Mouse (Mus musculus): ENCODE results near the gene Pga5. TPM values are rescaled to one million over a fixed set of nuclear protein-coding genes. Genes with fewer than 3 reads are reported as not detected.
A peak's percentile ranks its signal among the peaks of the same experiment; 100 is the strongest.

The Pga5 gene
- polyA plus RNA-seq, 1 experiment from 2014 or later = not detected

- Histone ChIP-seq H3K4me1 (peaks cover 18% of the 10 kb centered on the region), H3K9ac (no peak overlapping the region), H3K4me2 (no peak overlapping the region), H3K36me3 (replicated peaks) (no peaks in the 10 kb centered on the region), H3K9me3 (no peaks in the 10 kb centered on the region), H3K4me3 (no peak overlapping the region), H3K27ac (no peak overlapping the region), H3K27me3 (replicated peaks) (no peaks in the 10 kb centered on the region; the same call in 1 of the 2 replicates)
- WGBS = 93% methylated on average over 9 of the region's 9 CpGs
- no peak for ATAC-seq (replicated peaks)
Measured at GRCm38 (mm10) chr19:10685081-10685480, 7.2 kb upstream of the Pga5 start.

GRCm38 (mm10) chr19:10681571-10681970 is 3.7 kb upstream of the Pga5 start:
- H3K4me1 ChIP-seq = no peaks in the 10 kb centered on the region
- H3K27ac ChIP-seq = no peak overlapping the region
- no peak overlapping the region for H3K4me3 ChIP-seq
- no peaks in the 10 kb centered on the region for H3K9me3 ChIP-seq
- WGBS = 62% methylated on average over 4 of the region's 4 CpGs
- no peak for ATAC-seq (replicated peaks)
- no peaks in the 10 kb centered on the region for H3K36me3 ChIP-seq (replicated peaks)
- H3K27me3 ChIP-seq (replicated peaks) = no peaks in the 10 kb centered on the region; the same call in 1 of the 2 replicates
- H3K9ac ChIP-seq = no peak overlapping the region
- no peak overlapping the region for H3K4me2 ChIP-seq

GRCm38 (mm10) chr19:10678772-10679067 is 849 bp upstream of the Pga5 start:
- WGBS = 67% methylated on average over 1 of the region's 1 CpGs
- H3K9me3 ChIP-seq = no peaks in the 10 kb centered on the region
- H3K4me1 ChIP-seq = no peaks in the 10 kb centered on the region
- peak; percentile 44; the same call in 1 of the 2 replicates for ATAC-seq (replicated peaks)
- no peaks in the 10 kb centered on the region for H3K36me3 ChIP-seq (replicated peaks)
- H3K27ac ChIP-seq = 0 out of 2 replicates have a peak overlapping the region, but pooled peaks have one; percentile 20
- no peak overlapping the region for H3K4me3 ChIP-seq
- H3K27me3 ChIP-seq (replicated peaks) = no peaks in the 10 kb centered on the region; the same call in 1 of the 2 replicates
- H3K4me2 ChIP-seq = no peak overlapping the region
- no peak overlapping the region for H3K9ac ChIP-seq

DNA sequence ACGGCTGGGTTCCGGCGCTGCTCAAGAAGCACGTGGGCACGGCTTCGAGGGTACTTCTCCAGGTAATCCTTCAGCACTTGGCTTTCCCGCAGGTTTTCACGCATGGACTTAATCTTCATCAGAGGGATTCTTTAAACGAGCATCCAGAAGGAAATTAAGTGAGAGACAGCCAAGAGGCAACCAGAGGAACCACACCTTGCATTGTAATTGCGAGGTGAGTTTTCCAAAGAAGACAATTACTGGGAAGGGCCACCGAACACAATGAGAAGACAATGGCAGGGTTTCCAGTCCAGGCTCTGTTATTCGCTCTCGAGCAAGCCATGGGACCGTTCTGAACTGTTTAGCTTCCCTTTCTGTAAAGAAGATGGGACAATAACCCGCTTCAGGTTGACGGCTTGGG is 1.2 kb downstream of the Pga5 start:
- Histone ChIP-seq H3K36me3 (replicated peaks) (no peaks in the 10 kb centered on the region), H3K4me2 (no peak overlapping the region), H3K4me3 (no peak overlapping the region), H3K9me3 (no peaks in the 10 kb centered on the region), H3K27me3 (replicated peaks) (no peaks in the 10 kb centered on the region; the same call in 1 of the 2 replicates), H3K4me1 (no peaks in the 10 kb centered on the region), H3K27ac (no peak overlapping the region), H3K9ac (no peak overlapping the region)
- WGBS = 79% methylated on average over 16 of the region's 16 CpGs
- ATAC-seq (replicated peaks) = no peak

- Histone ChIP-seq H3K9ac (no peak overlapping the region), H3K4me3 (no peak overlapping the region), H3K27ac (no peak overlapping the region), H3K27me3 (replicated peaks) (no peaks in the 10 kb centered on the region), H3K4me2 (no peak overlapping the region), H3K4me1 (no peaks in the 10 kb centered on the region), H3K36me3 (replicated peaks) (no peaks in the 10 kb centered on the region), H3K9me3 (no peaks in the 10 kb centered on the region)
- no peak for ATAC-seq (replicated peaks)
- 50% methylated on average over 1 of the region's 1 CpGs for WGBS
Measured at GRCm38 (mm10) chr19:10673275-10673674, 4.6 kb downstream of the Pga5 start.

DNA sequence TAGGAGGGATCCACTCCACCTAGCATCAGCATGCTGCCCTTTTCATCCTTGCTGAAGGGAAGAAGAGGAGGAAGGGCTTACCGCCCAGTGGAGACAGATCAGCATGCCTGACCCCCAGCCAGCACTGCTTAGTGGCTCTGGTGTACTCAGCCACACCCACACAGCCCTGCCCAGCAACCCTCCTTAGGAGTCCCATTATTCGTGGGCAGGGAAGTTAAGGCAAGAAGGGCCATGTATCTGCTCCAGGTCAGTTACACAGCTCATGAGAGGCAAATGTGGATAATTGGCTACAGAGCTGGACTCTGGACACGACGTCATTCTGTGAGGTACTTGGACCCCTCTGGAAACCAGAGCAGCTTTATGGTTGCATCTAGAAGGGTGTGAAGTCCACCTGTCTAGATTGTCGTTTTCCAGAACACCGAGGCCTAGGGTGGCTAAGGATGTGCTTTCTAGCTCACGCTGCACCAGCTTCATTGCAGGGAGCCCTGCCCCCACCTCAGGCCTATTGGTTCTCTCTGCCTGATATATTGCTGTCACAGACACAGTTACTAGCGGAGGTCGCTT is 5.9 kb downstream of the Pga5 start:
- no peaks in the 10 kb centered on the region for H3K27me3 ChIP-seq (replicated peaks)
- H3K4me3 ChIP-seq = no peak overlapping the region
- no peak overlapping the region for H3K27ac ChIP-seq
- H3K4me2 ChIP-seq = no peak overlapping the region
- no peaks in the 10 kb centered on the region for H3K36me3 ChIP-seq (replicated peaks)
- 75% methylated on average over 9 of the region's 9 CpGs for WGBS
- no peaks in the 10 kb centered on the region for H3K9me3 ChIP-seq
- ATAC-seq (replicated peaks) = no peak
- H3K4me1 ChIP-seq = no peaks in the 10 kb centered on the region
- H3K9ac ChIP-seq = no peak overlapping the region

DNA sequence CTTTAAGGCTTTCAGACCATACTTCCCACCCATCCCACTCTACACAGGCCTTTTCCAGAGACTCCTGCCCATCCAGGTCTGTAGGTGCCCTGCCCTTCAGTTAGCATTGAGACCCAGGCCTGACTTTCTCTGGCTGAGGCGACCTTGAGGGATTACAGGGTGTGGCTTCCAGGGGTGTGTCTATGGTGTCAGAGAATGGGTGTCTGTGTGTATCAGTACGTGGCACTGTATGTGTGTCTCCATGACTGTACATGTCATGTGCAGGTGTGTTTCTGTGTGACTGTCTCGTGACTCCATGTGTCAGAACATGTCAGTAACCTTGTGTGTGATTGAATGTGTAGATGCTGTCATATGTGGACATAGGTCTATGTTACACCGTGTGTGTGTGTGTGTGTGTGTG is 6.6 kb downstream of the Pga5 start:
- Histone ChIP-seq H3K4me3 (no peak overlapping the region), H3K9me3 (no peaks in the 10 kb centered on the region), H3K27ac (no peak overlapping the region), H3K4me1 (no peaks in the 10 kb centered on the region), H3K27me3 (replicated peaks) (no peaks in the 10 kb centered on the region), H3K4me2 (no peak overlapping the region), H3K9ac (no peak overlapping the region), H3K36me3 (replicated peaks) (no peaks in the 10 kb centered on the region)
- 78% methylated on average over 4 of the region's 4 CpGs for WGBS
- ATAC-seq (replicated peaks) = 0 out of 2 replicates have a peak, but pooled peaks have one; percentile 24

GRCm38 (mm10) chr19:10665499-10665898 is 12.4 kb downstream of the Pga5 start:
- no peak overlapping the region for H3K27ac ChIP-seq
- peak; percentile 80 for ATAC-seq (replicated peaks)
- whole genome bisulfite sequencing = 11% methylated on average over 2 of the region's 2 CpGs
- no peak overlapping the region for H3K4me2 ChIP-seq
- H3K36me3 ChIP-seq (replicated peaks) = no peaks in the 10 kb centered on the region
- no peaks in the 10 kb centered on the region for H3K9me3 ChIP-seq
- no peaks in the 10 kb centered on the region for H3K27me3 ChIP-seq (replicated peaks)
- H3K4me1 ChIP-seq = no peaks in the 10 kb centered on the region
- H3K9ac ChIP-seq = no peak overlapping the region
- H3K4me3 ChIP-seq = no peak overlapping the region

DNA sequence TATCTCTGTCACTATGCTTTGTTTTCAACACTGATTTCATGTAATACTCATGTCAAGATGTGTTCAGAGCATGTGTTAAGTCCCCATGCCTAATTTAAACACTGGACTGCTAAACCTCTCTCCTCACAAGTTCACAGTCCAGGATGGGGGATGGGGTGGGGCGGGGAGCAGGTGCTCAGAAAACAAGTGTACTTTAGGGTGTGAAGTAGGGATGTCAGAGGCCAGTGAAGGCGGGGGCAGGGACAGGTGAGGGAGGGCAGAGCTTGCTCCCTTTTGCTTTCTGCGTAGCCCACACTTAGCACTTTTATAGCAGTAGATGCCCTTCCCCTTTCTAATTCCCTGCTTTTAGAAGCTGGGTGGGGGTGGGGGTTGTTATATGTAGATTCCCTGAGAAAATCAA is 12.8 kb downstream of the Pga5 start:
- H3K27ac ChIP-seq = no peak overlapping the region
- no peak overlapping the region for H3K9ac ChIP-seq

GRCm38 (mm10) chr19:10662665-10663064 is 15.2 kb downstream of the Pga5 start:
- Histone ChIP-seq H3K9ac (no peak overlapping the region), H3K4me2 (no peak overlapping the region), H3K4me1 (no peaks in the 10 kb centered on the region), H3K27me3 (replicated peaks) (no peaks in the 10 kb centered on the region), H3K36me3 (replicated peaks) (no peaks in the 10 kb centered on the region), H3K27ac (no peak overlapping the region), H3K9me3 (no peaks in the 10 kb centered on the region), H3K4me3 (no peak overlapping the region)
- no peak for ATAC-seq (replicated peaks)
- WGBS = 87% methylated on average over 3 of the region's 3 CpGs

More for the DNA sequence above, 12.8 kb downstream of the Pga5 start:
- Histone ChIP-seq H3K4me3 (no peak overlapping the region), H3K9me3 (no peaks in the 10 kb centered on the region), H3K4me1 (no peaks in the 10 kb centered on the region), H3K36me3 (replicated peaks) (no peaks in the 10 kb centered on the region), H3K4me2 (no peak overlapping the region), H3K27me3 (replicated peaks) (no peaks in the 10 kb centered on the region)
- ATAC-seq (replicated peaks) = peak; percentile 16; the same call in 1 of the 2 replicates
- WGBS = 71% methylated on average over 3 of the region's 3 CpGs

GRCm38 (mm10) chr19:10661919-10662318 is 16.0 kb downstream of the Pga5 start:
- Histone ChIP-seq H3K27ac (no peak overlapping the region), H3K9ac (no peak overlapping the region), H3K27me3 (replicated peaks) (no peaks in the 10 kb centered on the region), H3K4me2 (no peak overlapping the region), H3K4me1 (no peaks in the 10 kb centered on the region), H3K36me3 (replicated peaks) (no peaks in the 10 kb centered on the region), H3K9me3 (no peaks in the 10 kb centered on the region), H3K4me3 (no peak overlapping the region)
- ATAC-seq (replicated peaks) = no peak
- 86% methylated on average over 2 of the region's 2 CpGs for WGBS

GRCm38 (mm10) chr19:10661373-10661772 is 16.5 kb downstream of the Pga5 start:
- H3K9me3 ChIP-seq = no peaks in the 10 kb centered on the region
- ATAC-seq (replicated peaks) = no peak
- no peak overlapping the region for H3K4me3 ChIP-seq
- no peak overlapping the region for H3K27ac ChIP-seq
- no peak overlapping the region for H3K4me2 ChIP-seq
- H3K36me3 ChIP-seq (replicated peaks) = no peaks in the 10 kb centered on the region
- 74% methylated on average over 5 of the region's 5 CpGs for WGBS
- H3K4me1 ChIP-seq = no peaks in the 10 kb centered on the region
- H3K9ac ChIP-seq = no peak overlapping the region
- H3K27me3 ChIP-seq (replicated peaks) = no peaks in the 10 kb centered on the region

DNA sequence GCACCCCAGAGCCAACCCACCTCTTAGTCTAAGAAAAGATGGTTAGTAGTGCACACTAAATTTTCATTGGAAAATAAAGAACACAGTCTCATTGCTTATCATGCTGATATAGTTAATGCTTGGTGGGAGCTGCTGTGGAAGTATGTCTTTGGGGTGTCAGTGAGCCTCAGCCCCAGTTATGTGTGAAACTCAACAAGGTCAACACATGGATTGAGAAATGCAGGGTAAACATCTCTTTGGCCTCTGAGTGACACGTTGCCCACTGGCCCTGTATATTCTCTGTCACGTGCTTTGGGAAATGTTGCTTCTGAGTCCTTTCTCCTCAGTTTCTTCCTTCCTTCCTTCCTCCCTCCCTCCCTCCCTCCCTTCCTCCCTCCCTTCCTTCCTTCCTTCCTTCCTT is 19.5 kb downstream of the Pga5 start:
- Histone ChIP-seq H3K27me3 (replicated peaks) (no peaks in the 10 kb centered on the region), H3K9ac (no peak overlapping the region), H3K4me2 (no peak overlapping the region), H3K4me3 (no peak overlapping the region), H3K36me3 (replicated peaks) (no peaks in the 10 kb centered on the region), H3K4me1 (no peaks in the 10 kb centered on the region), H3K9me3 (no peaks in the 10 kb centered on the region), H3K27ac (no peak overlapping the region)
- ATAC-seq (replicated peaks) = no peak
- 76% methylated on average over 2 of the region's 2 CpGs for WGBS
